Mouse (Mus musculus) intestine, embryonic 16.5 days (tissue): ENCODE results near the gene E2f1. TPM values are rescaled to one million over a fixed set of nuclear protein-coding genes. Genes with fewer than 3 reads are reported as not detected.
A peak's percentile ranks its signal among the peaks of the same experiment; 100 is the strongest.

Experiments
- ATAC-seq: fragments of 200-750 bp; cut with Nextera tagmentation; 2 replicates; pipeline ENCODE4 v1.8.0; 2017; ENCODE audit warnings: moderate TSS enrichment, moderate library complexity
- H3K27ac ChIP-seq: fragments of 300-500 bp; sonication (generic); 2 replicates; pipeline ENCODE4 v1.5.1; 2014; ENCODE audit warnings: mild to moderate bottlenecking, low read length
- H3K27me3 ChIP-seq: fragments of 300-500 bp; sonication (generic); replicated peaks from 2 replicates; pipeline ENCODE4 v1.6.1; 2014; ENCODE audit warnings: low read length, control low read depth, mixed read lengths; ENCODE audit not compliant: control insufficient read depth, insufficient read depth
- H3K36me3 ChIP-seq: fragments of 300-500 bp; sonication (generic); 2 replicates; pipeline ENCODE4 v1.6.1; 2014; ENCODE audit warnings: low read length, control low read depth; ENCODE audit not compliant: control insufficient read depth, insufficient read depth
- H3K4me1 ChIP-seq: fragments of 300-500 bp; sonication (generic); 2 replicates; pipeline ENCODE4 v1.6.1; 2014; ENCODE audit warnings: low read length, control low read depth, mixed read lengths; ENCODE audit not compliant: control insufficient read depth, insufficient read depth
- H3K4me2 ChIP-seq: fragments of 300-500 bp; sonication (generic); 2 replicates; pipeline ENCODE4 v1.6.1; 2014; ENCODE audit warnings: low read depth, low read length, control low read depth
- H3K4me3 ChIP-seq: fragments of 300-500 bp; sonication (generic); 2 replicates; pipeline ENCODE4 v1.5.1; 2014; ENCODE audit warnings: mild to moderate bottlenecking, low read length
- H3K9ac ChIP-seq: fragments of 300-500 bp; sonication (generic); 2 replicates; pipeline ENCODE4 v1.6.1; 2014; ENCODE audit warnings: low read depth, low read length
- H3K9me3 ChIP-seq: fragments of 300-500 bp; sonication (generic); 2 replicates; pipeline ENCODE4 v1.6.1; 2016; ENCODE audit warnings: low read length, control low read depth; ENCODE audit not compliant: control insufficient read depth
- WGBS: fragments of 180-500 bp; shearing (Covaris S2); extraction: QIAGEN DNeasy Blood & Tissue Kit; methylation state at CpG from one replicate; pipeline ENCODE4 v1.1.7; 2014; 5-methylcytosine and 5-hydroxymethylcytosine counted together
- polyA plus RNA-seq: library from polyadenylated mRNA; unstranded; fragments of >200 nt; fragmentation: Nextera tagmentation; extraction: Ambion mirVana; gene quantifications from 2 replicates; pipeline ENCODE4 v1.2.1, GENCODE M21; 2015

E2f1 gene
- polyA plus RNA-seq, 1 experiment from 2014 or later = 5.8 TPM

DNA sequence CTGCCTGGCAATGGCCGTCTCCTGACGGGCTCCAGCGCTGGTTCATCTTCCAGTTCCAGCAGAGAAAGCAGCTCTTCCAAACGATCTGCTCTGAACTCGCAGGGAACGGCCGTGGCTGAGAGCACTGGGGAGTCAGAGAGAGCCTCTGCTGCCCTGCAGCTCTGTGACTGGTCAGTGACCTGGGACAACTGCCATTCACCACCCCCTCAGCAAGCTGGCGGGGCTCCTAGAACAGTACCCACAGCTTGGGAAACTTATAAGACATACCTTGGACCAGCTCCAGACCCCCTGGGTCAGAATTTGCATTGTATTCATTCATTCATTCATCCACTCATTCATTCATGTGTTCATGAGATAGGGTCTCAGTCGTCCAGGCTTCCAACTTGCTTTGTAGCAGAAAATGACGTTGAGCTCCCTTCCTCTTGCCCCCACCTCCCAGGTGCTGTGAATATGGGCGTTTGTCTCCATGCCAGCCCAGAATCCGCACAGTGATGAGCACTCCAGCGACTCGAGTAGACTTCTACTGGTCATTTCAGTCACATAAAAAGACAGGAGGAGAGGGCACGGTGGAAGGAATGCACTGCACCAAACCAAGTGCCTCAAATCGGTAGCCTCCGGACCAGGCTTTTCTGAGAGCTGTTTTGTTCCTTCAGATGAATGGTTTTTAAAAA is 15.4 kb upstream of the E2f1 start:
- no peaks in the 10 kb centered on the region for H3K9me3 ChIP-seq
- 0 out of 2 replicates have a peak, but pooled peaks cover 3% of the 10 kb centered on the region for H3K4me1 ChIP-seq
- H3K36me3 ChIP-seq = no peaks in the 10 kb centered on the region
- no peak overlapping the region for H3K9ac ChIP-seq
- H3K4me3 ChIP-seq = no peak overlapping the region
- ATAC-seq = no peak
- 69% methylated on average over 17 of the region's 17 CpGs for WGBS
- H3K27me3 ChIP-seq = no peaks in the 10 kb centered on the region
- no peak overlapping the region for H3K4me2 ChIP-seq
- no peak overlapping the region for H3K27ac ChIP-seq

DNA sequence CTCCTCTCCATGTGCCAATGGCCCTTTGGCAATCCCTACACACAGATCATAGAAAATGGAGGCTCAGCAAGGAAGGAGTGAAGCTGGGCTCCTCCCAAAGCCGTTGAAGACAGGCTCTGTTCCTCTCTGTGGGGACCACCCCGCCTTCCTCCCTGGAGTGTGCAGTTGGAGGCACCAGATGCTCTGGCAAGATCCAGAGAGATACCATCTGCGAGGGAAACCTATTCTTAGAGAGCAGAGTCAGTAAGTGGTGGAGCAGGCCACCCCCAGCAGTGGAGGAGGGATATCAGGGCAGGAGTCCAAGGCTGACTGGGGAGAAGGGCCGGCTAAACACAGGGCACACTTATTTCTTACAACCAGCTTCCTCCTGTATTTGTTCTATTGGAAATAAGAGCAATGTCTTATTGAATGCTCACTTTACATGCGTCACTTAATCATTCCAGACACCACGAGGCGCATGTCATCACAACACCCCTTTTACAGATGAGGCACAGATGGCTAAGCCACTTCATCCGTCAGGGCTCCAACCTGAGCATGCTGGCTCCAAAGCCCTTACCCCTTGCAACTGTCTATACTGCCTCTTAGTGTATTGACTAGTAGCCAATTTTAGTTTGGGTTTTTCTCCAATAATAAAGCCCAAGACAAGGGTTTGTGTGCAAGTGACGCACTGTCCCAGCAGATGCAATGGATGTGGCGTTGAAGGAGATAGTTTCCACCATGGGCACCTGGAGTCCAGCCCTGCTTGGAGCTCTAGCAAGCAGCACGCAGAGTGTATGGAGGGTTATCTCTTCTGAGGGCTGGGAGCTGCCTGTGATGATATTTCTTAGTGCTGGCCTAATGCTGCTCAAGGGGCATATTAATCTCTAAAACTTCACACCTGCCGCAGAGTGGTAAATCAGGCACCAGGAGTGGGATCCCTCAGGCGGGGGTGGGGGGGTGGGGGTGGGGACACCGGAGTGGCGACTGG is 14.5 kb upstream of the E2f1 start:
- ATAC-seq = peak; percentile 70
- no peaks in the 10 kb centered on the region for H3K9me3 ChIP-seq
- H3K4me1 ChIP-seq = 0 out of 2 replicates have a peak, but pooled peaks cover 3% of the 10 kb centered on the region
- H3K27ac ChIP-seq = no peak overlapping the region
- no peak overlapping the region for H3K4me2 ChIP-seq
- no peaks in the 10 kb centered on the region for H3K36me3 ChIP-seq
- no peak overlapping the region for H3K9ac ChIP-seq
- H3K27me3 ChIP-seq = no peaks in the 10 kb centered on the region
- H3K4me3 ChIP-seq = no peak overlapping the region
- WGBS = 58% methylated on average over 15 of the region's 15 CpGs

DNA sequence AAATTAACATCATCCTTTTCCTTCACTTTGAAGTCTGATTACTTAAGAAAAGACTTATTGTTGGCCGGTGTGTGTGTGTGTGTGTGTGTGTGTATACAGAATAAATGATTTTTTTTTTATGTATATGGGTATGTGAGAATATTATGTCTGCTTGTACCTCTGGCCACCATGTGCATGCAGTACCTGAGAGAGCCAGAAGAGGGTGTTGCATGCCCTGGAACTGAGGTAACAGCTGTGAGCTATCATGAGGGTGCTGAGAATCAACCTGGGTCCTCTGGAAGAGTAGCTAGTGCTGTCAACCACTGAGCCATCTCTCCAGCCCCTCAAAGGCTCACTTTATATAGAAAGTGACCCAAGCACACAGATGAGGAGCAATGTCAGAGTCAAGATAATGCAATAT is 11.7 kb upstream of the E2f1 start:
- Histone ChIP-seq H3K9ac (no peak overlapping the region), H3K27ac (no peak overlapping the region), H3K36me3 (no peaks in the 10 kb centered on the region), H3K4me1 (0 out of 2 replicates have a peak, but pooled peaks cover 3% of the 10 kb centered on the region), H3K27me3 (no peaks in the 10 kb centered on the region), H3K4me2 (no peak overlapping the region), H3K4me3 (no peak overlapping the region), H3K9me3 (no peaks in the 10 kb centered on the region)
- ATAC-seq = no peak
- WGBS = 87% methylated on average over 1 of the region's 1 CpGs

- 61% methylated on average over 8 of the region's 8 CpGs for WGBS
- no peak for ATAC-seq
- no peaks in the 10 kb centered on the region for H3K36me3 ChIP-seq
- H3K27ac ChIP-seq = no peak overlapping the region
- 0 out of 2 replicates have a peak, but pooled peaks cover 3% of the 10 kb centered on the region for H3K4me1 ChIP-seq
- H3K4me3 ChIP-seq = no peak overlapping the region
- H3K9me3 ChIP-seq = no peaks in the 10 kb centered on the region
- no peak overlapping the region for H3K4me2 ChIP-seq
- no peaks in the 10 kb centered on the region for H3K27me3 ChIP-seq
- H3K9ac ChIP-seq = no peak overlapping the region
Measured at GRCm38 (mm10) chr2:154580586-154580985, 10.9 kb upstream of the E2f1 start.

GRCm38 (mm10) chr2:154577744-154578067 is 8.0 kb upstream of the E2f1 start:
- 0 out of 2 replicates have a peak, but pooled peaks cover 3% of the 10 kb centered on the region for H3K4me1 ChIP-seq
- no peak for ATAC-seq
- H3K36me3 ChIP-seq = no peaks in the 10 kb centered on the region
- H3K4me3 ChIP-seq = no peak overlapping the region
- H3K27me3 ChIP-seq = no peaks in the 10 kb centered on the region
- H3K4me2 ChIP-seq = no peak overlapping the region
- H3K9me3 ChIP-seq = no peaks in the 10 kb centered on the region
- 85% methylated on average over 6 of the region's 6 CpGs for WGBS
- H3K9ac ChIP-seq = no peak overlapping the region
- no peak overlapping the region for H3K27ac ChIP-seq

- peaks cover 3% of the 10 kb centered on the region; the same call in 1 of the 2 replicates for H3K4me1 ChIP-seq
- no peak overlapping the region for H3K4me3 ChIP-seq
- H3K27ac ChIP-seq = no peak overlapping the region
- no peaks in the 10 kb centered on the region for H3K27me3 ChIP-seq
- no peaks in the 10 kb centered on the region for H3K36me3 ChIP-seq
- no peak overlapping the region for H3K9ac ChIP-seq
- no peaks in the 10 kb centered on the region for H3K9me3 ChIP-seq
- no peak overlapping the region for H3K4me2 ChIP-seq
- ATAC-seq = no peak
- 65% methylated on average over 12 of the region's 12 CpGs for WGBS
Measured at GRCm38 (mm10) chr2:154576876-154577743, 7.4 kb upstream of the E2f1 start.

DNA sequence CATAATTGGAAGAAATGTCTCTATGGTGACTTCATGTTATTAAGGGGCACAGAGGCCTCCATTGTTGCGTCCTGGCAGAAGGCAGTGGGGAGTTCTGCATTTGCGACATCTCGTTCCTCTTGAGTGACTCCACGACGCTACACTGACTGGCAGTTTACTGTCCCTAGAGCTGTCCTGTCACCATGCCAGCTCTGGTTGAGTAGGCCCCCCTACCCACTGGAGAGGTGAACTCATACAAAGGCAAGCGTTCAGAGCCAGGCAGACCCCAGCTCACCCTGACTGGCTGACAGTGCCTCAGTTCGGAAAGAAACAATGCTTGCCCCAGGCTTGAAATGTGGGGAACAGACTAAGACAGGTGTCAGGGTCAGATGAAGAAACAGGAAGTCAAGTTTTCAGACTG is 4.6 kb upstream of the E2f1 start:
- WGBS = 70% methylated on average over 7 of the region's 7 CpGs
- no peak overlapping the region for H3K9ac ChIP-seq

DNA sequence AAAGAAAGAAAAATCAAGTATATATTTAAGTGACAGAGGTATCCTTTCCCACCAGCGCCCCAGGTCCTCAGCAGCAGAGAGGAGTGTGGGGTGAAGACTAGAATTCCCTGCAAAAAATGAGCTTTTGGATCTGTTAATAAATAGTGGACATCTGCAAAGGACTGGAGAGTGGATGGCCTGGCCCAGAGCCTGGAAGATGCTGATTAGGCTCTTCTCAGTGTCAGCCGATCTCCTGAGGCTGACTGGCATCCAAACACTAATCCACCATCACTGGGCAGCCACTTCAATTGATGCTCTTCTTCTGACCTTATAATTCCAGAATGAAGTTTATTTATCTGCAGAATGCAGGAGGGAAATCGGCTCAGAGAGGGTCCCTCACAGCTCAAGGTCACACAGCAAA is 3.3 kb upstream of the E2f1 start:
- Histone ChIP-seq H3K9me3 (no peaks in the 10 kb centered on the region), H3K4me3 (no peak overlapping the region), H3K27ac (no peak overlapping the region), H3K4me2 (no peak overlapping the region), H3K9ac (no peak overlapping the region), H3K4me1 (peaks cover 20% of the 10 kb centered on the region), H3K27me3 (no peaks in the 10 kb centered on the region), H3K36me3 (no peaks in the 10 kb centered on the region)
- WGBS = 74% methylated on average over 3 of the region's 3 CpGs
- no peak for ATAC-seq

More for the DNA sequence above, 4.6 kb upstream of the E2f1 start:
- Histone ChIP-seq H3K4me3 (no peak overlapping the region), H3K4me1 (peaks cover 11% of the 10 kb centered on the region), H3K9me3 (no peaks in the 10 kb centered on the region), H3K36me3 (no peaks in the 10 kb centered on the region), H3K27me3 (no peaks in the 10 kb centered on the region), H3K4me2 (no peak overlapping the region), H3K27ac (no peak overlapping the region)
- ATAC-seq = no peak

DNA sequence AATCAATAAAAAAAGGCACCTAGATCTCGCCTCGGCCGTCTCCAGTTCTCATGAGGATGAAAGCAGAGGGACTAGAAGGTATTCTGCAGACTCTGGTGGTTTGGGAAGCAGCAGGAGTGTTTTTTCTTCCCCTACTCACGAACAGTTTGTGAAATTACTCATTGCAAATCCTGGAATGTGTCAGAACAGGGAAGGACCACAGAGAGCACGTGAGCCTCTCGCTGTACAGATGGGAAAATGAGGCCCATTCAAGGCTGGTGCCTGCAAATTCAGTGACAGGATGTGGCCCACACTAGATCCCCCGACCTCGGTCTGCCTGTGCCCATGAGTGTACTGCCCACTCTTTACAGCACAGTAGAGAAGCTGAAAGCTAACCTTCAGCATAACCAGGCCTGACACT is 2.3 kb upstream of the E2f1 start:
- 53% methylated on average over 8 of the region's 8 CpGs for WGBS
- H3K4me3 ChIP-seq = no peak overlapping the region
- no peaks in the 10 kb centered on the region for H3K9me3 ChIP-seq
- H3K27ac ChIP-seq = no peak overlapping the region
- no peak overlapping the region for H3K4me2 ChIP-seq
- H3K9ac ChIP-seq = no peak overlapping the region
- H3K27me3 ChIP-seq = no peaks in the 10 kb centered on the region
- H3K4me1 ChIP-seq = peaks cover 26% of the 10 kb centered on the region
- no peak for ATAC-seq
- no peaks in the 10 kb centered on the region for H3K36me3 ChIP-seq
